Mouse (Mus musculus): ENCODE results near the gene Gbx2. TPM values are rescaled to one million over a fixed set of nuclear protein-coding genes. Genes with fewer than 3 reads are reported as not detected.

Gene Gbx2
- polyA plus RNA-seq, 1 experiment from 2014 or later: 0.27 TPM

DNA sequence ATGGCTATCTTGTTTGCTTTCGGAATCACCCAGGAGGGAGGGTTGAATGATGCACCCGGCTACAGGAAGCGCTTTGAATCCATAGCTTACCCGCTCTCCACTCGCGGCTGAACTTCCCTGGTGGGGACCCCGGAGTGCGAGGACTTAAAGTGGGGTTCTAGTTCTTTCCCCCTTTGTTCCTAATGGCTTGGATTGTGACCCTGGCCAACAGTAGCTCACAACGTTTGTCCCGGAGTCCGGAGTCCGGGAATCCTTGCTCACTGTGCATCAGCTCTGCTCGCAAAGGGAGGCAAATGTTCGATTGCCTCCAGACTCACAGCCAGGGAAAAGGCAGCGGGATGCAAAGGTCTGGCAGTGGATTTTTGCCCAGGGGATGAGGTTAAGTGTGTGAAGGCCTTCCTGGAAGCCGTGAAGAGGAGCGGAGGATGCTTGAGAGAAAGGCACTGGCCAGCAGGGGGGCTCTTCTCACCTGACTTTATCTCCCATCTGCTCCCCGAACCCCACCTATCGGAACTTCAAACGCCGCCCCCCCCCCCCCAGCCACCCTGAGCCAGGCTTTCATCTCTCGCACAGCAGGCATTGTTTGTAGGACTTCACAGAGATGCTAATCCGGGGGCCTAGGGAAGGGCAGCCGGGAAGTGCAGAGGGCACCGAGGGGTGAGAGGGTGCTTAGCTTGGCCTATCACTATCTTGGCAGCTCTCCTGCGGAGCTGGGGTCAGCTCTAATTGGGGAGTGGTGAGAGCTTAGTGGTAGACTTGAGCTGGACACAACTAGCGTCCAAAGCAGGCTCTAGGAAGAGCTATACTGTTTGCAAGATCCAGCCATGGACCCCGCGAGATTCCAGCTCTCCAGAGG, 4.7 kb upstream of the Gbx2 start:
- Histone ChIP-seq H3K9ac (ENCODE audit: low read length) (no peak overlapping the region), H3K4me1 (ENCODE audit: control insufficient read depth in 2 of 2, insufficient read depth in 2 of 2, low read length in 2 of 2) (peaks cover 6 to 7% of the 10 kb centered on the region in 2 experiments; a peak in 3 of 4 replicates), H3K4me2 (ENCODE audit: low read length) (no peak overlapping the region), H3K4me3 (ENCODE audit: control insufficient read depth in 1 of 2, insufficient read depth in 1 of 2, low read depth in 1 of 2, low read length in 2 of 2) (no peak overlapping the region), H3K27me3 (ENCODE audit: control insufficient read depth, insufficient read depth, low read length) (peaks cover 98% of the 10 kb centered on the region), H3K36me3 (ENCODE audit: control insufficient read depth, insufficient read depth, low read length) (no peaks in the 10 kb centered on the region), H3K27ac (replicated peaks in 1 of 2; ENCODE audit: control insufficient read depth in 1 of 2, insufficient read depth in 1 of 2, low read depth in 2 of 2, low read length in 2 of 2) (no peak overlapping the region), H3K9me3 (ENCODE audit: control insufficient read depth, low read length) (no peaks in the 10 kb centered on the region)
- WGBS: 2% methylated on average over 27 of the region's 29 CpGs
- ATAC-seq (ENCODE audit: insufficient number of reproducible peaks, insufficient read depth, low FRiP score, low read depth): no peak

DNA sequence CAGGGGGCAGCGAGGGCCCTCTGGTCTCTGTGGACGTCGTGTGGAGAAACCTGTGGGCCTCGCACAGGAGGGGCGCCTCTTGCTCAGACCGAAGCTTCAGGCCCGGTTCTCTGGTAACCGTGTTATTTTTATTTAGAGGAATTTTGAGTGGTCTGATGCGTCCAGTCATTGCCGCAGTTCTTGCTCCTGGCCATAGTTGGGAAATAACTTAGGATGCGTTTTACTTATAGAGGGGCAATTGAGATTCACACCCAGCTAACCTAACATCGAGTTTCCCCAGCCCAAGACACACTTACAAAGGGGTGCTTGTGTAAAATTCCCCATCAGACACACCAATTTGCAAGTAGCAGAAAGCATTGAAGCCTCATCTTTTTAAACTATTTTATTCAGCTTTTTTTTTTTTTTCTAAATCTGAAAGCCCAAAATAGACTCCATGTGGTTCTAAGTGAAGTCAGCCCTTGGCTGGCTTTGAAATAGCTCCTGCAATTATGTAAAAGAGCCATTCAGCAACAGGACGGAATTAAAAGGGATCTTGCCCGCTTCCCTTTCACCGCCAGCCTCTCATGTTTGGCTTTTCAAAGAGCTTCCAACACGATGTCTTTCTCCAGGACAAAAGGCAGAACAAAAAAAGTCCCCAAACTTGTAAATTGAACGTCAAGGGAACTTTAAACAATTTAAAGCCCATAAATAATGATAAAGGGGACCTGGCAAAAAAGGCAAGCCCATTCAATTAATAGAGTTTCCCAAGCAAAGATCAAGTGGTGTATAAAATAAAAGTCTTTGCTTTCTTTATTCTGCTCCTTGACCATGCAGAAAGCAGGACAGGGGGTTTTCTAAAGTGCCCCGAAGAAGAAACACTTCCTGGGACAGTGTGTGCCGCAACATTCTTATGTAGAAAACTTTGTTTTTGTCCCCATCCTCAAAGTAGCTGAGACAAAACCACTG, 3.6 kb upstream of the Gbx2 start:
- Histone ChIP-seq H3K27me3 (ENCODE audit: control insufficient read depth, insufficient read depth, low read length) (peaks cover 100% of the 10 kb centered on the region), H3K4me1 (ENCODE audit: control insufficient read depth in 2 of 2, insufficient read depth in 2 of 2, low read length in 2 of 2) (peaks cover 4 to 19% of the 10 kb centered on the region in 2 experiments; a peak in 3 of 4 replicates), H3K36me3 (ENCODE audit: control insufficient read depth, insufficient read depth, low read length) (no peaks in the 10 kb centered on the region), H3K9me3 (ENCODE audit: control insufficient read depth, low read length) (no peaks in the 10 kb centered on the region), H3K27ac (replicated peaks in 1 of 2; ENCODE audit: control insufficient read depth in 1 of 2, insufficient read depth in 1 of 2, low read depth in 2 of 2, low read length in 2 of 2) (no peak overlapping the region), H3K9ac (ENCODE audit: low read length) (no peak overlapping the region), H3K4me2 (ENCODE audit: low read length) (no peak overlapping the region), H3K4me3 (ENCODE audit: control insufficient read depth in 1 of 2, insufficient read depth in 1 of 2, low read depth in 1 of 2, low read length in 2 of 2) (no peak overlapping the region)
- 8% methylated on average over 19 of the region's 19 CpGs for WGBS
- no peak for ATAC-seq (ENCODE audit: insufficient number of reproducible peaks, insufficient read depth, low FRiP score, low read depth)

DNA sequence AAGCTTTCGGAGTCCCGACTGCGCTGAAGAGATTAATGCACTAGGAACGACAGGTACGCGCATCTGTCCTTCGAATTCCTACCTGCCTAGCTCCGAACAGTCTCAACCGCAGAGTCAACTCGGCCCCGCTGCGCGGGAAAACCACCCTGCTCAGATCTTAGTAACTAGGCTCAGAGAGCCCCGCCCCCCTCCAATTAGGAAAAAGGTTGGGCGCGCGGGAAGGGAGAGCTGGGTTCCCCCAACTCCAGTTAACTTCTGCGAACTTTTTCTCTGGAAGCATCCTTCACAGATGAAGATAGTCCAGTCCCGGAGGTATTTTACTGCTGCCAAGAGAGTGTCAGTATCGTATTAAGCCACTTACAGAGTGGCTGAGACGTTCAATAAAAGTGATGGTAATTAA, 2.8 kb upstream of the Gbx2 start:
- H3K4me1 ChIP-seq (ENCODE audit: control insufficient read depth in 2 of 2, insufficient read depth in 2 of 2, low read length in 2 of 2): peaks cover 4 to 24% of the 10 kb centered on the region in 2 experiments; a peak in 3 of 4 replicates
- H3K9me3 ChIP-seq (ENCODE audit: control insufficient read depth, low read length): no peaks in the 10 kb centered on the region
- 3% methylated on average over 21 of the region's 21 CpGs for WGBS
- no peak overlapping the region for H3K4me2 ChIP-seq (ENCODE audit: low read length)
- no peaks in the 10 kb centered on the region for H3K36me3 ChIP-seq (ENCODE audit: control insufficient read depth, insufficient read depth, low read length)
- ATAC-seq (ENCODE audit: insufficient number of reproducible peaks, insufficient read depth, low FRiP score, low read depth): no peak
- no peak overlapping the region for H3K4me3 ChIP-seq (ENCODE audit: control insufficient read depth in 1 of 2, insufficient read depth in 1 of 2, low read depth in 1 of 2, low read length in 2 of 2)
- no peak overlapping the region for H3K27ac ChIP-seq (replicated peaks in 1 of 2; ENCODE audit: control insufficient read depth in 1 of 2, insufficient read depth in 1 of 2, low read depth in 2 of 2, low read length in 2 of 2)
- H3K27me3 ChIP-seq (ENCODE audit: control insufficient read depth, insufficient read depth, low read length): peaks cover 100% of the 10 kb centered on the region
- no peak overlapping the region for H3K9ac ChIP-seq (ENCODE audit: low read length)

DNA sequence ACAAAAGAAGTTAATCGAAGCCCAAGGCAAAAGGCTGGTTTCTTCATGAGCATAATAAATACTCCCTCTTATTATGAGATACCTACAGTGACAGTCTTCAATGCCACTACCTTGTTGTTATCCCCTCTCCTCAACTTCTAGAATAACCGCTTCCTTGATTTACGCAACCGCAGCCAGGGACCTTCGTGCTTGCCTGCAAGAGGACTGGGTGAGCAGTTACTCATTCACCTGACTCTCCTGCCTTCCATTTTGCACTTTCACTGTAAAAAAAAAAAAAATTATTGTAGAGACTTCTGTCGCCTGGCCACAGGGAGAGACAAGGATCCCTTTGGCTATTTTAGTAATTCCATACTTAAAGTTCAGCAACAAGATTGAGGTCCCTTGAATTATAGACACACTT, 2.0 kb upstream of the Gbx2 start:
- WGBS: 9% methylated on average over 6 of the region's 6 CpGs
- H3K27me3 ChIP-seq (ENCODE audit: control insufficient read depth, insufficient read depth, low read length): peaks cover 100% of the 10 kb centered on the region
- H3K9me3 ChIP-seq (ENCODE audit: control insufficient read depth, low read length): no peaks in the 10 kb centered on the region
- H3K36me3 ChIP-seq (ENCODE audit: control insufficient read depth, insufficient read depth, low read length): no peaks in the 10 kb centered on the region
- peaks cover 4 to 25% of the 10 kb centered on the region in 2 experiments; a peak in 3 of 4 replicates for H3K4me1 ChIP-seq (ENCODE audit: control insufficient read depth in 2 of 2, insufficient read depth in 2 of 2, low read length in 2 of 2)
- no peak overlapping the region for H3K4me3 ChIP-seq (ENCODE audit: control insufficient read depth in 1 of 2, insufficient read depth in 1 of 2, low read depth in 1 of 2, low read length in 2 of 2)
- no peak for ATAC-seq (ENCODE audit: insufficient number of reproducible peaks, insufficient read depth, low FRiP score, low read depth)
- H3K27ac ChIP-seq (replicated peaks in 1 of 2; ENCODE audit: control insufficient read depth in 1 of 2, insufficient read depth in 1 of 2, low read depth in 2 of 2, low read length in 2 of 2): no peak overlapping the region
- no peak overlapping the region for H3K4me2 ChIP-seq (ENCODE audit: low read length)
- no peak overlapping the region for H3K9ac ChIP-seq (ENCODE audit: low read length)

DNA sequence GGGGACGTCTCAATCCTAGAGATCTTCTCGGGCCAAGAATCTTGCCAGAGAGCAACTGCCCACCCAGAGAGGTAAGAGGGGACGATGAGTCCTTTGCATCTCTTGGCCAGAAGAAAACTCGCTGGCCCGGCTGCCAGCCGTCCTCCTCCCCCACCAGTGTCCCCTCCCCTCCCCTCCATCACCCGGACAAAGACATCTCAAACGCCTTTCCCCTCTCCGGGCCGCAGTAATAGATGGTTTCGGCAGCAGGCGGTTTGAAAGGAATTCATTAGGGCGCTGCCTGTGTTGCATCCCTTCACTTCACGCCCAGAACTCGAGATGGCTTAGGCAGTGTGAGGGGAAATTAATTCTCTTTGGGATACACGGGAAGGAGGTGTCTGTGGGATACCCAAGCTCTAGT, 1.6 kb upstream of the Gbx2 start:
- ATAC-seq (ENCODE audit: insufficient number of reproducible peaks, insufficient read depth, low FRiP score, low read depth): no peak
- H3K9ac ChIP-seq (ENCODE audit: low read length): no peak overlapping the region
- no peaks in the 10 kb centered on the region for H3K36me3 ChIP-seq (ENCODE audit: control insufficient read depth, insufficient read depth, low read length)
- no peak overlapping the region for H3K4me2 ChIP-seq (ENCODE audit: low read length)
- no peaks in the 10 kb centered on the region for H3K9me3 ChIP-seq (ENCODE audit: control insufficient read depth, low read length)
- peaks cover 4 to 25% of the 10 kb centered on the region in 2 experiments; a peak in 3 of 4 replicates for H3K4me1 ChIP-seq (ENCODE audit: control insufficient read depth in 2 of 2, insufficient read depth in 2 of 2, low read length in 2 of 2)
- WGBS: 2% methylated on average over 16 of the region's 16 CpGs
- H3K4me3 ChIP-seq (ENCODE audit: control insufficient read depth in 1 of 2, insufficient read depth in 1 of 2, low read depth in 1 of 2, low read length in 2 of 2): no peak overlapping the region
- H3K27ac ChIP-seq (replicated peaks in 1 of 2; ENCODE audit: control insufficient read depth in 1 of 2, insufficient read depth in 1 of 2, low read depth in 2 of 2, low read length in 2 of 2): no peak overlapping the region
- peaks cover 100% of the 10 kb centered on the region for H3K27me3 ChIP-seq (ENCODE audit: control insufficient read depth, insufficient read depth, low read length)

DNA sequence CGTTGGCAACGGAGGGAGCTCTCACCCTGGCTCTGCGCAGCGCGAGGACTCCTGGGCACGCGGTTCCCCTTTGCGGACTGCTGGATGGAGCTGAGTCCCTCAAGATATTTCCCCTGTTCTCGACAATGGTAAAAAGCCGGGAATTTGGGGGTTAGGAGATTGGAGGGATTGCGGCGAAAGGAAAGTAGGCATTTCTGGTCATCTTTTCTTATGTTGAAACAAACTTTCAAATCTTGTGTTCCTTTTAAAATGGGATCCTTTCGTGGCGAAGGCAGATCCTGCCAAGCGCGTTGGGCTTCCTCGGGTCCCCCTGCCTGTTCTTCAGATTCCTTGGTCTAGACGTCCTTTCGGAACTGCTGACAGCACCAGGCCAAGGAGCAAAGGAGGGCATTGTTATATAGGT, 1.0 kb upstream of the Gbx2 start:
- H3K27me3 ChIP-seq (ENCODE audit: control insufficient read depth, insufficient read depth, low read length): peaks cover 100% of the 10 kb centered on the region
- H3K27ac ChIP-seq (replicated peaks in 1 of 2; ENCODE audit: control insufficient read depth in 1 of 2, insufficient read depth in 1 of 2, low read depth in 2 of 2, low read length in 2 of 2): no peak overlapping the region
- no peak overlapping the region for H3K4me3 ChIP-seq (ENCODE audit: control insufficient read depth in 1 of 2, insufficient read depth in 1 of 2, low read depth in 1 of 2, low read length in 2 of 2)
- H3K9me3 ChIP-seq (ENCODE audit: control insufficient read depth, low read length): no peaks in the 10 kb centered on the region
- no peak for ATAC-seq (ENCODE audit: insufficient number of reproducible peaks, insufficient read depth, low FRiP score, low read depth)
- no peaks in the 10 kb centered on the region for H3K36me3 ChIP-seq (ENCODE audit: control insufficient read depth, insufficient read depth, low read length)
- 0 out of 2 replicates have a peak overlapping the region, but pooled peaks have one; percentile 82 for H3K4me2 ChIP-seq (ENCODE audit: low read length)
- no peak overlapping the region for H3K9ac ChIP-seq (ENCODE audit: low read length)
- peaks cover 4 to 29% of the 10 kb centered on the region in 2 experiments; a peak in 3 of 4 replicates for H3K4me1 ChIP-seq (ENCODE audit: control insufficient read depth in 2 of 2, insufficient read depth in 2 of 2, low read length in 2 of 2)
- 3% methylated on average over 19 of the region's 19 CpGs for WGBS

DNA sequence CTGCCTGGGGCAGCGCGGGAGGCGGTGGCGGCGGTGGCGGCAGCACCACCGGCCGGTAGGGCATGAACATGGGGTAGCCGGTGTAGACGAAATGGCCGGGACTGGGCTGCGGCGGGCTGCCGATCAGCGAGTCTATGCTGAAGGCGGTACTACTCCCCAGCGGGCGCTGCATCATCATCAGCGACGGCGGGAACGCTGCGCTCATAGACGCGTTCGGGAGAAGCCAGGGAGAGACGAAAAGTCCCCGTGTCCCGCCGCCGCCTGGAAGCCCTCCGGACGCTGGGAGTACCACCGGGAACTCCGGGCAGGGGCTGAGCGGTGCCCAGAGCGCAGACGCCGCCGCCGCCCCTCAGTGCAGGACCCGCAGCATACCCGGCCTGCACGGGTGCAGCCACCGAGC, 428 bp downstream of the Gbx2 start:
- H3K27ac ChIP-seq (replicated peaks in 1 of 2; ENCODE audit: control insufficient read depth in 1 of 2, insufficient read depth in 1 of 2, low read depth in 2 of 2, low read length in 2 of 2): no peak overlapping the region; a peak in 1 of 4 replicates
- H3K36me3 ChIP-seq (ENCODE audit: control insufficient read depth, insufficient read depth, low read length): no peaks in the 10 kb centered on the region
- H3K9ac ChIP-seq (ENCODE audit: low read length): no peak overlapping the region
- peak overlapping the region; percentile 49 to 51 for H3K4me3 ChIP-seq (ENCODE audit: control insufficient read depth in 1 of 2, insufficient read depth in 1 of 2, low read depth in 1 of 2, low read length in 2 of 2)
- H3K4me1 ChIP-seq (ENCODE audit: control insufficient read depth in 2 of 2, insufficient read depth in 2 of 2, low read length in 2 of 2): peaks cover 4 to 30% of the 10 kb centered on the region in 2 experiments; a peak in 3 of 4 replicates
- ATAC-seq (ENCODE audit: insufficient number of reproducible peaks, insufficient read depth, low FRiP score, low read depth): no peak
- peak overlapping the region; percentile 82 for H3K4me2 ChIP-seq (ENCODE audit: low read length)
- H3K27me3 ChIP-seq (ENCODE audit: control insufficient read depth, insufficient read depth, low read length): peaks cover 100% of the 10 kb centered on the region
- no peaks in the 10 kb centered on the region for H3K9me3 ChIP-seq (ENCODE audit: control insufficient read depth, low read length)
- under 1% methylated on average over 45 of the region's 45 CpGs for WGBS

Data from heart, embryonic 14.5 days (tissue).